Mouse (Mus musculus): ENCODE measurements at regions not wholly inside any gene's neighbourhood (a gene's known extent, or its start where the extent isn't known, plus 50 kb on each side); places are given as distances from the start of the nearest gene placed in this dataset.

- DNase-seq (ENCODE audit: low read depth, low spot score): no peak
These were observed 452.7 kb downstream of the Rps24 start for GRCm38 (mm10) chr14:24939476-24940200.

- no peak for DNase-seq (ENCODE audit: low read depth, low spot score)
These were observed 458.8 kb downstream of the Rps24 start for GRCm38 (mm10) chr14:24945716-24946115.

GRCm38 (mm10) chr14:24947084-24947483 is 460.2 kb downstream of the Rps24 start:
- DNase-seq (ENCODE audit: low read depth, low spot score): no peak

GRCm38 (mm10) chr14:24955891-24956410 is 469.0 kb downstream of the Rps24 start:
- DNase-seq (ENCODE audit: low read depth, low spot score): no peak

- DNase-seq (ENCODE audit: low read depth, low spot score): no peak
These were observed 469.7 kb downstream of the Rps24 start for GRCm38 (mm10) chr14:24956528-24957210.

GRCm38 (mm10) chr14:24957392-24957791 is 470.5 kb downstream of the Rps24 start:
- no peak for DNase-seq (ENCODE audit: low read depth, low spot score)

GRCm38 (mm10) chr14:24958821-24959220 is 471.9 kb downstream of the Rps24 start:
- no peak for DNase-seq (ENCODE audit: low read depth, low spot score)

GRCm38 (mm10) chr14:24959401-24959800 is 472.5 kb downstream of the Rps24 start:
- DNase-seq (ENCODE audit: low read depth, low spot score): no peak

- DNase-seq (ENCODE audit: low read depth, low spot score): no peak
These were observed 473.2 kb downstream of the Rps24 start for GRCm38 (mm10) chr14:24960082-24960482.

GRCm38 (mm10) chr14:24960875-24961274 is 473.9 kb downstream of the Rps24 start:
- DNase-seq (ENCODE audit: low read depth, low spot score): no peak

GRCm38 (mm10) chr14:24961721-24962120 is 474.8 kb downstream of the Rps24 start:
- DNase-seq (ENCODE audit: low read depth, low spot score): no peak

- DNase-seq (ENCODE audit: low read depth, low spot score): no peak
These were observed 482.7 kb downstream of the Rps24 start for GRCm38 (mm10) chr14:24969584-24969983.

- DNase-seq (ENCODE audit: low read depth, low spot score): no peak
These were observed 485.4 kb downstream of the Rps24 start for GRCm38 (mm10) chr14:24972357-24972756.

- no peak for DNase-seq (ENCODE audit: low read depth, low spot score)
These were observed 485.9 kb upstream of the Zmiz1 start for GRCm38 (mm10) chr14:24973039-24973438.

GRCm38 (mm10) chr14:24973591-24973990 is 485.4 kb upstream of the Zmiz1 start:
- DNase-seq (ENCODE audit: low read depth, low spot score): no peak

GRCm38 (mm10) chr14:24982489-24982888 is 476.5 kb upstream of the Zmiz1 start:
- DNase-seq (ENCODE audit: low read depth, low spot score): no peak

- no peak for DNase-seq (ENCODE audit: low read depth, low spot score)
These were observed 475.7 kb upstream of the Zmiz1 start for GRCm38 (mm10) chr14:24983279-24983678.

GRCm38 (mm10) chr14:24985806-24986359 is 473.1 kb upstream of the Zmiz1 start:
- DNase-seq (ENCODE audit: low read depth, low spot score): no peak

GRCm38 (mm10) chr14:24986404-24986803 is 472.6 kb upstream of the Zmiz1 start:
- no peak for DNase-seq (ENCODE audit: low read depth, low spot score)

GRCm38 (mm10) chr14:24993751-24994658 is 465.0 kb upstream of the Zmiz1 start:
- DNase-seq (ENCODE audit: low read depth, low spot score): no peak

GRCm38 (mm10) chr14:24995226-24995625 is 463.8 kb upstream of the Zmiz1 start:
- no peak for DNase-seq (ENCODE audit: low read depth, low spot score)
